Mouse (Mus musculus): ENCODE data around the gene Mylk2. TPM values are rescaled to one million over a fixed set of nuclear protein-coding genes. Genes with fewer than 3 reads are reported as not detected.

Gene Mylk2
- total RNA-seq, 2 experiments from 2014 or later = 445 to 720 TPM

DNA sequence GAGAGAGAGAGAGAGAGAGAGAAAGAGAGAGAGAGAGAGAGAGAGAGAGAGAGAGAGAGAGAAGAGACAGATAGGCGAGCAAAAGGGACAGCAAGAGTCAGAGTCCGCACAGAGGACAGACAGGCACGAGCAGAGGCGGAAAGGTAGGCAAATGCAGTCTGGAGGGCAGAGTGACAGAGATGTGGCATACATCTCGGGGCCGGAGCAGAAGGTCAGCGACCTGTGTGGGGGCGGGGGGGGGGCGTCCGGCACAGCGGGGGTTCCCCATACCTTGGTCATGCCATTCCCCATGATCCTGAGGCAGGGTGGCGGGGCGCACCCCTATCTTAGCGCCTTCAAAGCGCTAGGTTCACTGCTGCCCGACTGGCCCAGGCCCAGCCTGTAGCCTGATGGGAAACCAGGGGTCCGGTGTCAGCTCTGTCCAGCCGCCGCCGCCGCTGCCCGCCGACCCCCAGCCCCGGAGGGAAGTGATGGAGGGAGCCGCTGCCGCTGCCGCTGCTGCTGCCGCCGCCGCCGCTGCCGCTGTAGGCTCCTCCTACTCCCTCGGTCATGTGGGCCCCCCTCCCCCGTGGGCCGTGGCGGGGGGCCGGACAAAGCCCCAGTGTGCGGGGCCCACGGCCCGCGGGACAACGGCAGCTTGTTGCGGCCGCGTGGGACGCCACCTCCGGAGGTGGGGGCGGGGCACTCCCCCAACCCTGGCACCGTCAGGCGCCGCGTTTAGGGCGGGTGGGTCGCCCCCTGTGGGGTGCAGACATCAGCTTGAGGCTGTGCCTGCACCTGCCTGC is 40.1 kb downstream of the Mylk2 start, which contains the start of gene Dusp15:
Dusp15 (minus strand) TSS at position 634 of the 785 bp plus-strand sequence.
- no peak for TF ChIP-seq CTCF (IDR thresholded peaks at IDR 0.05)
- DNase-seq = no peak
- intact Hi-C loops (cut with DNase I) = no loop called here
- Histone ChIP-seq H3K4me3 (peak within 1 kb of the TSS; percentile 78), H3K27ac (0 out of 2 replicates have a peak within 1 kb of the TSS, but pooled peaks have one; percentile 31)

DNA sequence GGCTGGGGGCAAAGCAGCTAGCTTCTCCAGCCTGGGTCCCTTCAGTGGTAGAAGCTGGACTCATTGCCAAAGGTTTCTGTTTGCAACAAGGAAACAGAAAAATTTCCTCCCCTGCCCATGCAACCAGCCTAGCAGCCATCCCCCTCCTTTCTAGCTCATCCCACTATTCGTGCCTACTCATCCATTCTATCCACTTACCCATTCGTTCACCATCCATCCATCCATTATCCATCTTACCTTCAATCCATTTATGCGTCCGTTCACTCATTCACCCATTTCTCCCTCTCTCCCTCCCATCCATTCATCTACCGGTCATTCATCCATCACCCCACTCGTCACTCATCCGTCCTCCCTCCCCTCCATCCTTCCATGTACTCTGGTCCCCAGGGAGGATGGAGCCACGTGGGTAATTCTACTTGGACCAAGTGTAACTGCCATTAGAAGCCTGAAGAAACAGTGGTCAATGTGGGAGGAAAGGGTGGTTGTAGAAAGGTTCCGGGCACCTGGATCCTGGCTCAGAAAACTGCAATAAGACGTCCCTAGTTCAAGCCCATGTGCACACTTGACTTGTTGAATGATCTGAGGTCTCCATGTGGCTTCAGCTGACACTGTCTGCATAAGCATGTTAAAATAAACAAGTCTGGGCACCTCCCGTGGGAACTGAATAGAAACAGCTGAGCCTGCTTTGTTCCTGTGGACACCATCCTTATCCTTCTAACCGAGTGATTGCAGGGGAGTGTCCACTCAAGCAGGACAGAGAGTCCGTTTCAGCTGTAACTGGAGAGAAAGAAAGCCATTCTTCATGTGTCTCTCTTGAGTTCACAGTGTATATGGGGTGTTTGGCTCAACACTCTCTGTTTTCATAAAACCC is 40.9 kb downstream of the Mylk2 start:
- DNase-seq = no peak
- Histone ChIP-seq H3K27ac (no peak overlapping the region), H3K4me3 (peak overlapping the region; percentile 78)
- no peak for TF ChIP-seq CTCF (IDR thresholded peaks at IDR 0.05)
- intact Hi-C loops (cut with DNase I) = no loop called here

DNA sequence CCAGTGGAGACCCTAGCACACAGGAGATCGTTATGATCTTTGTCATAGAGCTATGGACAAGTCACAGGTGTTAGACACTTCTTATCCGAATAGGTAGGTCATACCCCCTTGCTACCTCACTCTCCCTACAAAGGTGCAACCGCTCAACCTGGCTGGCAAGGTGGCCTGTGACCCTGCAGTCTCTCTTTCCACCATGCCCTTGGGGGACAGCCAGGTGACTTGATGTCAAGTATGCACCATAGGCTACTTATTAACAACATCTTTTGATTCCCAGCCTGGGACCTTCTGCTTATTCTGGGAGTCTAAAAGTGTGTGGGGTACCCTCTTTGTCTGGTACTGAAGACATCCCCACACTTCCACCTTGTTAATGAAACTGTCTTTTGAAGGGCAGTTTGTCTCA is 47.0 kb downstream of the Mylk2 start:
- H3K4me3 ChIP-seq = no peak overlapping the region
- intact Hi-C loops (cut with DNase I) = no loop called here
- H3K27ac ChIP-seq = no peak overlapping the region
- no peak for TF ChIP-seq CTCF (IDR thresholded peaks at IDR 0.05)
- no peak for DNase-seq

DNA sequence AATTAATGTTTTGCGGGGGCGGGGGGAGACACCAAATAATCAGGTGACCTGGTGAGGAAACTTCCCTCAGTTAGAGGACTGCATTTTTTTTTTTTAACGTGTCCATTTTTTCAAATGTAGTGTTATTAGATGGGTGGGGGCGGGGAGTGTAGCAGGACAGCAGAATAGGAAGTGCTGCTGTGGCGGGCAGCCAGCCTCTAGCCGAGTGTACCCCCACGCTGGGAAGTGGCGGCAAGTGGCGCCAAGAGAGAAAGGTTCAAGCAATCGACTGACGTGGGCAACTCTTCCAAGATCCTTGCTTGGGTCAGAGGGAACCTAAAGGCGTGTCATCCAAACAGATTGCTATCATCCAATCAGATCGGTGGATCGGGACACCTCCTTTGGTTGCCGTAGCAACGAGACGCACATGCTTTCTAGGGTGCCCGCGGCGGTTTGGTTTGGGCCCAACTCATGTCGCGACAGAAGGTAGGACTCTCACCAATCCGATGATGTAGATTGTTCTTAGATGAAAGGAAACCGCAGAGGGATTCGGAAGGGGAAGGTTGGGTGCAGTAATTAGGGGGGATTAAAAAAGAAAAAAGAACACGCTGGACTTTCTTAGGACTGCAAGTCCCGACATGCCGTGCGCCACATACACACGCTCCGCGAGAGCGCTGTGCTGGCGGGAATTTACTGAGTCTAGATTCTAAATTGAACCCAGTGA is 51.1 kb downstream of the Mylk2 start, which contains the start of gene Ttll9:
Ttll9 (plus strand) TSS at position 395 of the 703 bp plus-strand sequence.
- no peak for TF ChIP-seq CTCF (IDR thresholded peaks at IDR 0.05)
- peak; percentile 76 for DNase-seq
- peak within 1 kb of the TSS; percentile 77 for H3K4me3 ChIP-seq
- H3K27ac ChIP-seq = peak within 1 kb of the TSS; percentile 63; the same call in 1 of the 2 replicates
- intact Hi-C loops (cut with DNase I) = no loop called here

DNA sequence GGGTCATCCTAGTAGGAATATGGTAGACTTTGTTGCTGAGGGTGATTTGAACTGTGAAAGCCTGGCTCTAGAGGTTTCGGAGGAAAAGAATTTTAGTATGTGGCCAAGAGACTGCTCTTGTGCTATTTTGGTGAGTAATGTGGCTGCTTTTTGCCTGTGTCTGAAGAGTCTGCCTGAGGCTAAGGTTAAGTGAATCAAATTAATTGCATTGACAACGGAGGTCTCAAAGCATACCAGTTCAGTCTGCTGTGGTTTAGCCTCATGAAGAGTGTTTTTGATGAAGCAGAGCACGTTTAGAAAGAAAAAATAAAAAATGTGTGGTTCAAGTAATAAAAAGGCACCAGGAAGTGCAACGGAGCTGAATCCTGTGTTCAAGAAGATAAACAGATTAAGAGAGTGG is 54.4 kb downstream of the Mylk2 start:
- intact Hi-C loops (cut with DNase I) = no loop called here
- Histone ChIP-seq H3K27ac (no peak overlapping the region), H3K4me3 (no peak overlapping the region)
- no peak for DNase-seq
- TF ChIP-seq CTCF (IDR thresholded peaks at IDR 0.05) = no peak

Small RNA genes within 50 kb of the gene (microRNA-seq; reads per million reads assigned to microRNA genes)
- not detected for gene Mir5622

Other genes with a start within 250 kb of the Mylk2 start
- gene H13, start 241.9 kb upstream of the Mylk2 start, total RNA-seq (2021) = 10 to 100 TPM; 32.6 to 37.3 TPM
- 10 to 100 TPM; 11.1 to 12.8 TPM for gene Mcts2, start 224.3 kb upstream of the Mylk2 start, total RNA-seq (2021)
- gene Id1, start 175.1 kb upstream of the Mylk2 start, total RNA-seq (2021) = 10 to 100 TPM in 1 of 2 experiments, 1 to 10 TPM in 1; 6.7 to 26.8 TPM
- gene Cox4i2, start 157.2 kb upstream of the Mylk2 start, total RNA-seq (2021) = 1 to 10 TPM; 2.0 to 4.2 TPM
- gene Bcl2l1, start 79.6 kb upstream of the Mylk2 start, total RNA-seq (2021) = 10 to 100 TPM; 15.7 to 40.3 TPM
- gene Tpx2, start 63.4 kb upstream of the Mylk2 start, total RNA-seq (2021) = 1 to 10 TPM; 1.1 to 1.7 TPM
- gene Foxs1, start 21.9 kb downstream of the Mylk2 start, total RNA-seq (2021) = 1 to 10 TPM; 1.4 to 1.7 TPM
- gene Dusp15, start 40.3 kb downstream of the Mylk2 start, total RNA-seq (2021) = under 1 TPM; 0.45 to 0.61 TPM
- gene Ttll9, start 51.1 kb downstream of the Mylk2 start, total RNA-seq (2021) = not detected
- gene Pdrg1, start 104.1 kb downstream of the Mylk2 start, total RNA-seq (2021) = 10 to 100 TPM; 73.6 to 91.5 TPM
- gene Xkr7, start 120.5 kb downstream of the Mylk2 start, total RNA-seq (2021) = not detected
- 1 to 10 TPM; 4.5 to 6.9 TPM for gene Ccm2l, start 154.6 kb downstream of the Mylk2 start, total RNA-seq (2021)
- gene Hck, start 197.1 kb downstream of the Mylk2 start, total RNA-seq (2021) = under 1 TPM; 0.20 to 0.45 TPM
- gene Tm9sf4, start 250.0 kb downstream of the Mylk2 start, total RNA-seq (2021) = 10 to 100 TPM; 30.6 to 41.1 TPM

Data from gastrocnemius, adult 2 months (tissue).